Mouse (Mus musculus) urinary bladder, postnatal 4 days (tissue): ENCODE measurements around the gene Hbb-bh1.
"Not testable (repeated sequence)": the region's sequence is repeated elsewhere in the genome, so short reads cannot be mapped to it uniquely, and the experiment has no call there.

Experiments used
- DNase-seq, 2 experiments: peaks; one replicate each; pipeline ENCODE4 v3.0.0; 2021 to 2022; ENCODE audit warnings: low spot score in 2 of 2

Hbb-bh1 gene

GRCm38 (mm10) chr7:103843034-103843433 lies at the start of gene Hbb-bh1:
Gene Hbb-bh1, minus strand, starts transcription at chr7:103843164.
- no peak for DNase-seq

DNA sequence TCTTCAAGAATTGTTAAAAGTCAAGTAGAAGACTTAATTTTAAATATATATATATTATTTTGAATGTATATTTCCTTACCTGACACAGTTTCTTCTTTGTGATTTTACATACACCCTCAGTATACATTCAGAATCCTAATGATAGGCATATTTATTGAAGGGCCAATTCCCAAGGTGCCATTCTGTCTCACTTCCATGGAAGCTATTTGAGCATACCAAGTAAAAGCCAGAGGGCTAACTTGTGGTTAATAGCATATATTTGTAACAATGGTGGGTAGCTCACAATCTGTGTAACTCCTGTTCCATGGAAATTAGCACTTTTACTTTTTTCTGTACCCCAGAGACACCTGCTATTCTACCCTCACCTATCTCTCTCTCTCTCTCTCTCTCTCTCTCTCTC lies 43.2 kb upstream of the Hbb-bh1 start, which contains the start of gene Olfr66:
TSS of gene Olfr66 (minus strand) at position 101 of the 400 bp plus-strand sequence.
- DNase-seq = no peak

GRCm38 (mm10) chr7:103877093-103877492 lies 34.1 kb upstream of the Hbb-bh1 start:
- DNase-seq = no peak

- DNase-seq = no peak
These were observed 31.5 kb upstream of the Hbb-bh1 start for GRCm38 (mm10) chr7:103874451-103874850.

- no peak for DNase-seq
These were observed 30.1 kb upstream of the Hbb-bh1 start for GRCm38 (mm10) chr7:103873064-103873463.

GRCm38 (mm10) chr7:103870667-103871066 lies 27.7 kb upstream of the Hbb-bh1 start:
- DNase-seq = no peak

DNA sequence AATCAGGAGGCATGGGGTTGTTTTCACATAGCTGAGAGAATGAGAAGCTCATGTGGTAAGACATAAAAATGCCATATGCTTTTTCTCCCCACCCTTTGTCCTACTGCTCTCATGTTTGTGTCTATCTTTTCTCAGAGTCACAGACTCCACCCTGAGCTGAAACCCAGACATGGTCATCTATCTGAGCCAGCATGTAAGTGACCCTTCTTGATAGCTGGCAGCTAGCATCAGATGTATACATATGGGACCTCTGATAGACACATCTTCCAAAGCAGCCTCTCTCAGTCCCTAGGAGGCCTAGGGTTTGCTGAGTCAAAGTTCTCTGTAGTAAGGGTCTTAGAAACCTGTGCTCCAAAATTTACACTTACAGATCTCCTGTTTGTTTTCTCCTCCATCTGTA lies 22.8 kb upstream of the Hbb-bh1 start:
- no peak for DNase-seq

GRCm38 (mm10) chr7:103861531-103861930 lies 18.6 kb upstream of the Hbb-bh1 start:
- no peak for DNase-seq

DNA sequence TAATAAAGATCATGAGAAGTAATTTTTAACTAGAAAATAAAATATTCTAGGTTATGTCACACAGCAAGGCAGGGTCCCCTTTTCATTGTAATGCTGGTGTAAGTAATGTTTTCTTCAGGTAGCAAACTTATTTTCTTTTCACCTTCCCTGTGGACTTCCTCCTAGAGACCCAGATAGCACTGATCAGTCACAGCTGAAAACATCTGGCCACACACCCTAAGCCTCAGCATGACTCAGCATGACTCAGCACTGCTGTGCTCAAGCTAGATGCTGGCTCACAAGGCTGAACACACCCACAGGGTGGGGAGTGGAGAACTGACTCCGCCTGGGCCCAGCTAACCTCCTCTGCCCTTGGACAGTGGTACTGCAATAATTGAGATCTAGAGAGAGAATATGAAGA lies 17.9 kb upstream of the Hbb-bh1 start:
- peak in 1 of 2 experiments; percentile 16 for DNase-seq

GRCm38 (mm10) chr7:103859076-103859475 lies 16.1 kb upstream of the Hbb-bh1 start:
- no peak for DNase-seq

DNA sequence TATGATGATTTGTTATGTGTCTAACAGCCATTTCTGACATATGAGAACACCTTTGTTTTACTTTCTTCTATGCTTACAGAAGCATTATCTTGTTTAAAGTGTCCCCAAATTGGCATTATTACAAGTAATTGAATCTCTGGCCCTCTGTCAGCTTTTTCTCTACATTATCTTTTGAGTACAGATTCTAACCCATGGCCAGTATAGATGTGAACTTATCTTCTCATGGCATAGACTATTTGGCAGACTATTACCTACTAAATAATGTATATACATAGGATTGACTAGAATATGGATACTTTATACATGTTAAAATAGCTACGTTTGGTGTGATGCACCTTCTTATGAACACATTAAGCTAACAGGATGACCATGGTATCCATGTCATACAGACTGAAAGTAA lies 11.7 kb upstream of the Hbb-bh1 start:
- no peak for DNase-seq

- no peak for DNase-seq
These were observed 10.1 kb upstream of the Hbb-bh1 start, which contains the start of gene Hbb-y for GRCm38 (mm10) chr7:103853090-103853489. Gene Hbb-y, minus strand, starts transcription at chr7:103853216.

- no peak for DNase-seq
These were observed 1.8 kb upstream of the Hbb-bh1 start for GRCm38 (mm10) chr7:103844525-103845325.

- DNase-seq = no peak
These were observed 2.7 kb downstream of the Hbb-bh1 start, which contains the start of gene Hbb-bh2 for GRCm38 (mm10) chr7:103840268-103840667. Gene Hbb-bh2, minus strand, starts transcription at chr7:103840520.

DNA sequence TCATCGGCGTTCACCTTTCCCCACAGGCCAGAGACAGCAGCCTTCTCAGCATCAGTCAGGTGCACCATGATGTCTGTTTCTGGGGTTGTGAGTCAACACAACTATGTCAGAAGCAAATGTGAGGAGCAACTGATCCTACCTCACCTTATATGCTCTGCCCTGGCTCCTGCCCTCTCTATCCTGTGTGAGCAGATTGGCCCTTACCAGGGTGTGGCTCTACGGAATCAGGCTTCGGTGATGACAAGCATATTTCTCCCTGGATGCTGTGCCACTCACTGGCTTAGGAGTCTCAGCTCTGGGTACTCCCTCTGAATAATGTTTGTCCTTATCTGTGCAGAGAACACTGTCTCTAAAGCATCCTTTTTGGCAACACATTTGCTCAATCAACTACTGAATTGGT lies 15.2 kb downstream of the Hbb-bh1 start, which contains the start of gene Hbb-bs:
TSS of gene Hbb-bs (minus strand) at position 289 of the 400 bp plus-strand sequence.
- no peak for DNase-seq

DNA sequence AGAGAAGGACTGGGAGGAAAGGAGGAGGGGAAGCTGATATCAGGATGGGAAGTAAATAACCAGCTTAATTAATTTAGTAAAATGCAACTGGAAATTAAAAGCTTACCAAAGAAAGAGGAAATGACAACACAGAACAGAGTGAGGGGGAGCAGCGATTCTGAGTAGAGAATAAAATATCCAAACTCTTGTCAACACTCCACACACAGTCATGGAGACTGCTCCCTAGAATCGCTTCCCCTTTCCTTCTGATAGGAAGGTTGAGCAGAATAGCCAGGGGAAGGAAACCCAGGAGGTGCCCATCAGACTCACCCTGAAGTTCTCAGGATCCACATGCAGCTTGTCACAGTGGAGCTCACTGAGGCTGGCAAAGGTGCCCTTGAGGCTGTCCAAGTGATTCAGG lies 15.8 kb downstream of the Hbb-bh1 start:
- DNase-seq = not testable (repeated sequence)

- no peak for DNase-seq
These were observed 16.6 kb downstream of the Hbb-bh1 start for GRCm38 (mm10) chr7:103826255-103826887.

DNA sequence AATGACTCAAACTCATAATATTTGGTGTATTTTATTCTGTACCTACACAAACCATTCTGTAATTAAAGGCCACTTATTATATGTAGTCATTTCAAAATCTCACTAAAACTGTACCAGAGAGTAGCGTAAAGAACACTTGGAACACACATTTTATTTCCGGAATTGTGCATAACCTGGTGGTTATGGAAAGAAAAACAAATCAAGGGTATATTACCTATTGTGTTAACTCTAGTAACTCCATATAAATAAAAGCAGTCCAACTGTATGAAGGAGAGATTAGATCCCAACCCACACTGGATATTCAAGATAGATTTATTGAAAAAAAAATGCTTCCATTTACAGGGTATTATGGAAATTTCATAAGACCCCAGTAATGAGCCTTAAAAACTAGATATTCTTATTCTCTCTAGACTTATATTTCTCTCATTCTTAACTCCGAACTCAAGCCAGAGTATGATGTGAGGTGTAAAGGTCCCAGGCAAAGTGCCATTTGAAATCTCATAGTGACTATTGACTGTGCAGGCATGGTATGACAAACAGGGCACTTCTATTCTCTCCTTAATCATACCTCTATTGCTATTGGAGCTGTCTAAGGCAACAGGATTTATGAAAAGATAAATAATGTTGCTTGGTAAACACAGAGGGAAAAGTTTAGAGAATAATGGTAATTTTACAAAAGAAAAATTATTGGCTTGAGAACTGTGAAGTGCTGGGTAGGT lies 17.3 kb downstream of the Hbb-bh1 start:
- no peak for DNase-seq

DNA sequence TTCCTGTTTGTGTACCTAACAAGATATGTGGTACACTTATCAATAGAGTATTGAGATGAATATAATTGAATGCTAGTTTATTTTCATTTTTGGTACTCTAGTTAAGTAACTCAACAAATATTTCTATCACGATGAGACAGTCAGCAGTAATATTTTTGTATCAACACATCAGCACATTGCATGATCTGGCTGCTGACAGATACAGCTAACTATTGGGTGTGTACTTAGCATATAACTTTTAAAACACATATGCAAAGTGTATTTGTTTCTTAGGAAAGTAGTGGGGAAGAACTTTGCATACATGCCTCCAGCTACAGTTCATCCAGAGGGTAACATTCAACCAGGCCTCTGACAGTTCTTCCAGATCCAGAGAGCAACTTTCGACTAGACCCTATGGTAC lies 18.4 kb downstream of the Hbb-bh1 start:
- DNase-seq = no peak

- DNase-seq = not testable (repeated sequence)
These were observed 27.9 kb downstream of the Hbb-bh1 start for GRCm38 (mm10) chr7:103815085-103815484.

GRCm38 (mm10) chr7:103813766-103814165 lies 29.2 kb downstream of the Hbb-bh1 start, which contains the start of gene Hbb-bt:
Gene Hbb-bt, minus strand, starts transcription at chr7:103813996.
- no peak for DNase-seq

DNA sequence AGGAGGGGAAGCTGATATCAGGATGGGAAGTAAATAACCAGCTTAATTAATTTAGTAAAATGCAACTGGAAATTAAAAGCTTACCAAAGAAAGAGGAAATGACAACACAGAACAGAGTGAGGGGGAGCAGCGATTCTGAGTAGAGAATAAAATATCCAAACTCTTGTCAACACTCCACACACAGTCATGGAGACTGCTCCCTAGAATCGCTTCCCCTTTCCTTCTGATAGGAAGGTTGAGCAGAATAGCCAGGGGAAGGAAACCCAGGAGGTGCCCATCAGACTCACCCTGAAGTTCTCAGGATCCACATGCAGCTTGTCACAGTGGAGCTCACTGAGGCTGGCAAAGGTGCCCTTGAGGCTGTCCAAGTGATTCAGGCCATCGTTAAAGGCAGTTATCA lies 29.8 kb downstream of the Hbb-bh1 start:
- DNase-seq = not testable (repeated sequence)
